Mouse (Mus musculus) lung, postnatal 0 days (tissue): ENCODE data around the gene Zfp740. TPM values are rescaled to one million over a fixed set of nuclear protein-coding genes. Genes with fewer than 3 reads are reported as not detected.

Source experiments
- ATAC-seq: fragments of 200-750 bp; cut with Nextera tagmentation; 2 replicates; pipeline ENCODE4 v1.8.0; 2017; ENCODE audit warnings: moderate library complexity
- DNase-seq: peaks from one replicate; pipeline ENCODE4 v3.0.0-alpha.2; 2016; ENCODE audit warnings: low spot score
- H3K27ac ChIP-seq: fragments of 300-500 bp; sonication (generic); 2 replicates; pipeline ENCODE4 v1.5.1; 2014; ENCODE audit warnings: antibody characterized with exemption, mild to moderate bottlenecking, low read length, mixed read lengths
- H3K27me3 ChIP-seq: fragments of 300-500 bp; sonication (generic); replicated peaks from 2 replicates; pipeline ENCODE4 v1.6.1; 2014; ENCODE audit warnings: low read length, mixed read lengths; ENCODE audit not compliant: insufficient read depth
- H3K36me3 ChIP-seq: fragments of 300-500 bp; sonication (generic); 2 replicates; pipeline ENCODE4 v1.6.1; 2014; ENCODE audit warnings: low read length, mixed read lengths; ENCODE audit not compliant: insufficient read depth
- H3K4me1 ChIP-seq: fragments of 300-500 bp; sonication (generic); 2 replicates; pipeline ENCODE4 v1.6.1; 2014; ENCODE audit warnings: antibody characterized with exemption, low read depth, low read length, mixed read lengths; ENCODE audit not compliant: insufficient read depth
- H3K4me2 ChIP-seq: fragments of 300-500 bp; sonication (generic); replicated peaks from 2 replicates; pipeline ENCODE4 v1.6.1; 2014; ENCODE audit warnings: low read depth, mild to moderate bottlenecking, low read length, moderate library complexity, mixed read lengths
- H3K4me3 ChIP-seq: fragments of 300-500 bp; sonication (generic); 2 replicates; pipeline ENCODE4 v1.5.1; 2014; ENCODE audit warnings: low read depth, low read length
- H3K9ac ChIP-seq: fragments of 300-500 bp; sonication (generic); replicated peaks from 2 replicates; pipeline ENCODE4 v1.6.1; 2014; ENCODE audit warnings: low read depth, mild to moderate bottlenecking
- H3K9me3 ChIP-seq: fragments of 300-500 bp; sonication (generic); 2 replicates; pipeline ENCODE4 v1.6.1; 2016; ENCODE audit warnings: low read length, mixed read lengths
- CTCF ChIP-seq: IDR thresholded peaks from 2 replicates; pipeline ENCODE4 v1.5.1; 2016; ENCODE audit warnings: antibody characterized with exemption, mild to moderate bottlenecking
- EP300 ChIP-seq: IDR thresholded peaks from 2 replicates; pipeline ENCODE4 v1.6.1; 2016; ENCODE audit warnings: antibody characterized with exemption, mild to moderate bottlenecking, control low read depth
- WGBS: fragments of 180-500 bp; shearing (Covaris S2); extraction: QIAGEN DNeasy Blood & Tissue Kit; methylation state at CpG from one replicate; pipeline ENCODE4 v1.1.7; 2014; 5-methylcytosine and 5-hydroxymethylcytosine counted together
- polyA plus RNA-seq: library from polyadenylated mRNA; unstranded; fragments of >200 nt; fragmentation: Nextera tagmentation; extraction: Ambion mirVana; gene quantifications from 2 replicates; pipeline ENCODE4 v1.2.1, GENCODE M21; 2015

Zfp740 gene
- polyA plus RNA-seq, 1 experiment from 2014 or later = 31.9 TPM

- Histone ChIP-seq H3K4me3 (no peak overlapping the region), H3K4me2 (no peak overlapping the region), H3K9me3 (no peaks in the 10 kb centered on the region), H3K9ac (no peak overlapping the region), H3K27ac (no peak overlapping the region), H3K36me3 (no peaks in the 10 kb centered on the region), H3K4me1 (peaks cover 6% of the 10 kb centered on the region), H3K27me3 (no peaks in the 10 kb centered on the region)
- no peak for ATAC-seq
- TF ChIP-seq CTCF = no peak
- no peak for TF ChIP-seq EP300
- 47% methylated on average over 7 of the region's 7 CpGs for WGBS
- DNase-seq = no peak
Observed at GRCm38 (mm10) chr15:102262582-102262981, 59.5 kb downstream of the Zfp740 start.

DNA sequence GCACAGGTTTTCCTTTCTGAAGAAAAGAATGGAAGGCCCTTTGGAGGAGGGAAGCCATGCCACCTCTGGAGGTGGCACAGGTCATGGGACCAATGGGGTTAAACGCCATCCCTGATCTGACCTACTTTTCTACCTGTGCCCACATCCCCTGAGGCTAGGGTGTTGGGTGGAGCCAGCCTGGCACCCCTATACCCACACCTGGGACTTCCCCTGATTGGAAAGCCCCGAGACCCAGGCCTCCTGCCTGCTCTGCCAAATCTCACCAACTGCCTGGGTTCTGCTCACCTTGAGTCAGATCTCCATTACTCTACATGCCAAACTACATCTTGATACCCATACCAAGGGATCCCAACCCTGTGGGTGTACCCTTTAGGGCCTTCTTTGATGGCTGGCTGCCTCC lies 60.0 kb downstream of the Zfp740 start:
- Histone ChIP-seq H3K27me3 (no peaks in the 10 kb centered on the region), H3K4me2 (no peak overlapping the region), H3K9ac (no peak overlapping the region), H3K27ac (no peak overlapping the region), H3K4me3 (no peak overlapping the region), H3K9me3 (no peaks in the 10 kb centered on the region), H3K36me3 (no peaks in the 10 kb centered on the region), H3K4me1 (peaks cover 4% of the 10 kb centered on the region)
- DNase-seq (no peak), ATAC-seq (no peak)
- WGBS = 79% methylated on average over 2 of the region's 2 CpGs
- TF ChIP-seq CTCF (no peak), EP300 (no peak)

Other genes starting within 250 kb of the Zfp740 start
- gene Krt78, start 249.0 kb upstream of the Zfp740 start, polyA plus RNA-seq = 0.08 and 0.20 TPM in 2 replicates
- 353 and 389 TPM in 2 replicates for gene Krt8, start 198.8 kb upstream of the Zfp740 start, polyA plus RNA-seq
- 235 and 248 TPM in 2 replicates for gene Krt18, start 175.1 kb upstream of the Zfp740 start, polyA plus RNA-seq
- gene Eif4b, start 129.5 kb upstream of the Zfp740 start, polyA plus RNA-seq = 54.0 and 61.8 TPM in 2 replicates
- gene Tns2, start 102.8 kb upstream of the Zfp740 start, polyA plus RNA-seq = 48.7 and 51.6 TPM in 2 replicates
- gene Spryd3, start 67.0 kb upstream of the Zfp740 start, polyA plus RNA-seq = 20.4 and 22.2 TPM in 2 replicates
- gene Igfbp6, start 58.9 kb upstream of the Zfp740 start, polyA plus RNA-seq = 109 and 123 TPM in 2 replicates
- gene Soat2, start 52.7 kb upstream of the Zfp740 start, polyA plus RNA-seq = 0.08 and 0.16 TPM in 2 replicates
- 71.0 and 76.9 TPM in 2 replicates for gene Csad, start 1.5 kb downstream of the Zfp740 start, polyA plus RNA-seq
- gene Itgb7, start 28.7 kb downstream of the Zfp740 start, polyA plus RNA-seq = 3.6 and 4.3 TPM in 2 replicates
- 35.8 and 40.2 TPM in 2 replicates for gene Rarg, start 54.3 kb downstream of the Zfp740 start, polyA plus RNA-seq
- gene Gm9918, start 67.3 kb downstream of the Zfp740 start, polyA plus RNA-seq = 0.13 and 0.36 TPM in 2 replicates
- gene Mfsd5, start 76.2 kb downstream of the Zfp740 start, polyA plus RNA-seq = 70.4 and 72.7 TPM in 2 replicates
- gene Espl1, start 93.0 kb downstream of the Zfp740 start, polyA plus RNA-seq = 0.99 and 1.4 TPM in 2 replicates
- gene Pfdn5, start 122.9 kb downstream of the Zfp740 start, polyA plus RNA-seq = 457 and 467 TPM in 2 replicates
- gene Myg1, start 128.5 kb downstream of the Zfp740 start, polyA plus RNA-seq = 46.1 and 48.3 TPM in 2 replicates
- 16.2 and 17.0 TPM in 2 replicates for gene Aaas, start 147.5 kb downstream of the Zfp740 start, polyA plus RNA-seq
- not detected in 2 replicates for gene Sp7, start 163.9 kb downstream of the Zfp740 start, polyA plus RNA-seq
- gene Sp1, start 202.9 kb downstream of the Zfp740 start, polyA plus RNA-seq = 7.3 and 8.6 TPM in 2 replicates
- 8.3 and 11.0 TPM in 2 replicates for gene Amhr2, start 242.1 kb downstream of the Zfp740 start, polyA plus RNA-seq